Mouse (Mus musculus) cerebellum, adult 9-11 months (tissue): ENCODE results near the gene Chmp6.

Source experiments
- DNase-seq: peaks from one replicate; pipeline ENCODE4 v3.0.0; 2022

Chmp6 gene

DNA sequence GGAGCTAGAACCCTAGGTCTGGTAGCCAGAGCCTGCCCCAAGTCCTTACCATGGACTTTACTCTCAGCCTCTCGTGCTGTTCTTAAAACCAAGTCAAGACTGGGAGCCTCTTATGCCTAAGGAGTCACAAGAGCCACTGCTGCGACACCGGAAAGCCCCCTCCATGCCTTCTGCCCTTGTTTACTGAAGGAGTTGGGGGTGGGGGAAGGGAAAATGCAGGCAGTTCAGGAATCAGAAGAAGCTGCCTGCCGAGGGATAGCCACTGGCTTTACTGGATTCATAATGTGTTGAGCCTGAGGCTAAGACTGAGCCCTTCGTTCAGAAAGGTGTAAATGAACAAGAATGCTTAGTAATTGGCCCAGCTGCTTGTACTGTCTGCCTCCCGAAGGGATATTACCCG, 396 bp upstream of the Chmp6 start:
- DNase-seq: no peak

DNA sequence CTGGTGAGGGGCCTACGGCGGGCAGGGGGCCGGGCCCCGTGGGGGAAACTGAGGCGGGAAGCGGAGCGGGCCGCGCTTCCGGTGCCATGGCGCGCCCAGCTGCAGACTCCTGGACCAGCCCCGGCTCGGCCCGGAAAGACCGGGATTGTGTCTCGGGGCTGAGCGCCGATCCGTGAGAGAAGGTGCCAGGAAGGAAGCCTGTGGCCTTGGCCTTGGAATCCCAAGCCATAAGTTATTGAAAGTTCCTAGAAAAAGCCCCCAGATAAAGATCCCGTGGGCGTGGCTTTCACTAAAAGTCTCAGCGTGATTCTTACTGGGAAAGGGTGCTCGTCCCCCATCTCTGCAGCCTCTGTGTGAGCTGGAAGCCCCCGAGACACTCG, 684 bp downstream of the Chmp6 start:
- no peak for DNase-seq

DNA sequence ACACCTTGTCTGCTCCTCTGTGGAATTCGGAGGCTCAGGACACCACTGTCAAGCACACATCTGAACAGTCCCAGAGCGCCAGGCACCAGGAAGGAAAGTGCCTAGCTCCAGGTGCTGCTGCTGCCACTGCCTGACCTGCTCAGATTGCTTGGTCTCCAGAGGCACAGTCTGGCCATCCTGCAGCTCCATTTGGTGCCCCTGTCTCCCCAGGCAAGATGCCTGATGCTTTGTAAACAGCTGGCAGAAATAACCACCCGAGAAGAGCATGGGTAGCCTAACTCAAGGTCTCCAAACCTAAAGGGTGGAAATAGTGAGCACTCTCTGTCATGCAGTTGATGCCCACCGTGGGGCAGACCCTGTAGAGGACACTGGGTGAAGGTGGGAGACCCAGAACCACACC, 1.1 kb downstream of the Chmp6 start:
- no peak for DNase-seq

DNA sequence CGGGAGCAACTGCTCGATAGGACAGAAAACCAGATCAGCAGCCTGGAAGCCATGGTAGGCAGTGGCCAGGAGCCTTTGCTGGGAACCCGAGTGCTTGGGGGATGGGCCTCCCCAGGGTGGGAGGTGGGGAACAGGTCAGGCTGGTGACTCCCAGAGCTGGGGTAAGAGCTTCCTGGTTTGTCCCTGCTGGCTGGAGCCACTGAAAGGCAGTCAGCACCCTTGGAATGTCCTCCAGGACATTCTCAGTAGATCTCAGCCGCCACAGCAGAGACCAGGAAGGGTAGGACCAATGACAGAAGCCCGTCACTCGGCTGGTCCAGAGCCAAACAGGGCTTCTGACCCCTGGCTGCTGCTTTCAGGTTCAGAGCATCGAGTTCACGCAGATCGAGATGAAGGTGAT, 2.4 kb downstream of the Chmp6 start:
- no peak for DNase-seq

DNA sequence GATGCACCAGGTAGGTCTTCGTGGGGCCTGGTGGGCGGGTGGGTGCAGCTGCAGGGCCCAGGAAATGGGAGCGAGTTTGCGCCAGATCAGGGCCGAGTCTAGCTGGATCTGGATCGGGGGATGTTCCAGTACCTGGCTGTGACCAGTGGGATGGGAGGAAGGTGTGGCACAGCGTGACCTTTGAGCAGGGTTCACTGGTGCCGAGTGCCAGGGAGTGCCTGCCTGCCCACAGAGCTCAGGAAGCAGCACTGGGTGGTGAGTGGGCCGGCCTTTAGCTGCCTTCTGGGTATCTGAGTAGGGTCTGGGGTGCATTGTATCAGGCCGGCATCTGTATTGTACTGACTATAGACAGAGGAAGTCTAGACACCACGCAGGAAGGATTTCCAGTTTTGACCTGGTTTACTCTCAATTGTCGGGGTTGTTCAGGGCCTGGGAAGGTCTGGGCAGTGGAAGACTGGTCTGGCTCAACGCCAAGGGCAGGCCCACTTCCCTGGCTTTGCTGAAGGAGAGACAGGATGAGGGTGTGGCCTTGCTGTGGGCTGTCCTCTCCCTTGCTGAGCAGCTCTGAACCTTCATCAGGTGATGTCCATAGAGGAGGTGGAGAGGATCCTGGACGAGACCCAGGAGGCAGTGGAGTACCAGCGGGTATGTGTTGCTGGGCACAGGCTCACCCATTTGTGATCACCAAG, 3.0 kb downstream of the Chmp6 start:
- DNase-seq: no peak

DNA sequence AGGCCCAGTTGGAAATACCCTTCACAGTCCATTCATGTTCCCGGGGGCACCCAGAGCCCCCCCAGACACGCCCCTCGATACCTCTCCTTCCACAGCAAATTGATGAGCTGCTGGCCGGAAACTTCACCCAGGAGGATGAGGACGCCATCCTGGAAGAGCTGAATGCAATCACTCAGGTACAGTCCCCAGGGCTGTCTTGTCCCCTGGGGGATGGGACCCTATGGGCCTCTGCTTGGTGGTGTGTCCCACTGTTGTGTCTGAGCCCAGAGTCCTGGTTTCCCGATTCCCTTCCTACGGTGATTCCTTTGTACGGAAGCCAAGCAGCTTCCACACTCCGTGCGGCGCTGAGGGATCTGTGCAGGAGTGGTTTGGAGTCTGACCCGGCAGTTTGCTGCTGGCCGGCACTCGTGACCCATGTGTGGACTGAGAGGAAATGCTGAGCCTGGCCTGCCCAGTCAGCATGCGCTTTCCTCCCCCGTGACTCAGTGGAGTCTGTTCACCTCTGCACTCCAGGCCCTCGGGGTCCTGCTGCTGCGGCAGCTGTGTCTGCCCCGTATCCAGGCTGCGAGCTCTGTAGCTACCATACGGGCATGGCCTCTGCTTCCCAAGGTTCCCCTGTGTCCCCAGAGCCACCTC, 3.7 kb downstream of the Chmp6 start:
- DNase-seq: no peak

DNA sequence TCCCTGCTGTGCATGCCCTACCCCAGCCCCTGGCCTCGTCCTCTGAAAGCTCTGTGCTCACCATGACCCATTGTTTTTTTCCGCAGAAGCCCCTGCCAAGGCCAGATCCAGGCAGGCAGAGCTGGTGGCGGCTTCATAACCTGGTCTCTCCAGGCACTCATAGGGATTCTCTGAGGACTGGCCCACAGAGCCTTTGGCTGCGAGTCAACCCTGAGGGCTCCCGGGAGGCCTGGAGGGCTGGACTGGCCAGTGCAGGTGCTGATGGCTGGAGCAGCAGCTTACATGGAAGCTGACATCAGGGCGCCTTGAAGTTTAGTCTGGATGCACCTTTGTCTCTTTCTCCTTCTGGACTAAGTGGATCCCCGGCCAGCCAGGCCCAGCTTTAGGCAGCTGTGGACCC, 5.3 kb downstream of the Chmp6 start:
- DNase-seq: no peak

DNA sequence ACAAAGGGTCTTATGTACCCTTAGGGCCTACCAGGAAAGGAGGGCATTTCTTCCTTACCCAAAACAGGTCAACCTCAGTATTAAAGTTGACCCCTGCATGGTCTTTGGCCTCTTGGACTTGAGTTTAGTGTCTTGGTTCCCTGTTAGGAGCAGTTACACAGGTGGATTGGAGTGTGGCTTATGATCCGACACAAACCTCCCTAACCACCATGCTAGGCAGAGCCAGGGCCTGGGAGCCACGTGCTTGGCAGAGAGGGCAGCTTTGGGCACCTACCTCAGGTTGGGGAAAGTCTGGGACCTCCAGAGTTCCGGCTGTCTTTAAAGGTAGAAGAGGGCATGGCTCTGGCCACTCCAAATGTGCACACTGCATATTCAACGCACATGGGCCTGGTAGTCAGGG, 6.2 kb downstream of the Chmp6 start:
- no peak for DNase-seq

DNA sequence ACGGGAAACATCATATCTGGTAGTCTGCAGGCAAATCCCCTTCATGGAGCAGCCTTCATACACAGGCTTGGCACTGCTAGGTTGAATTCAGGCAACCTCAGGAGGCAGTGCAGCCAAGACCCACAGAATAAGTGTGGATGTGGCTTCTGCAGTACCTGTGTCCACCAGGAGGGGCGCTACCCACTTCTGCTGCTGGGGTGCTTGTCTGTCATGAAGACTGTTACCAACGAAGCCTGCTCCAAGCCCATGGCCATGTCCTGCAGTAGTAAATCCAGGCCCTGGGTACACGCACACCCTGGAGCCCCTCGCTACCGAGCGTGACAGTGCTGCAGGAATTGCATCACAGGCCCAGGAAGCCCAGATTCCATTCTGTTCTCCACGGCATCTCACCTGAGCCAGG, 6.7 kb downstream of the Chmp6 start:
- no peak for DNase-seq

DNA sequence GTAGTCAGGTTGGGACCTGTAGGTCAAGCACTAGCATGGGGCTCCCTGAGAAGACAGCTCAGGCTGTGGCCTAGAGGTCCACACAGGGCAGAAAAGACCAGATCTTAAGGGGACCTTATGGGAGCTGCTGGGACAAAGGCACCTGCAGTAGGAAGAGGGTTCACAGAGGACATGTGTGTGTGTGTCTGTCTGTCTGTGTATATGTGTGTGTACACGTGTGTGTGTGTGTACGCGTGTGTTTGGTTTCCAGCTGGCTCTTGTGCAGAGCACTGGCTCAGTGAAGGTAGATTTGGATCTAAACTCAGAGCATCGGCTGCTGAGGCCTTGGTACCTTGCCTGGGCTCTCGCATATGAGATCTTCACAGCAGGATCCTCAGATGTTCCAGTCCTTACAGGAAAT, 7.4 kb downstream of the Chmp6 start:
- no peak for DNase-seq

DNA sequence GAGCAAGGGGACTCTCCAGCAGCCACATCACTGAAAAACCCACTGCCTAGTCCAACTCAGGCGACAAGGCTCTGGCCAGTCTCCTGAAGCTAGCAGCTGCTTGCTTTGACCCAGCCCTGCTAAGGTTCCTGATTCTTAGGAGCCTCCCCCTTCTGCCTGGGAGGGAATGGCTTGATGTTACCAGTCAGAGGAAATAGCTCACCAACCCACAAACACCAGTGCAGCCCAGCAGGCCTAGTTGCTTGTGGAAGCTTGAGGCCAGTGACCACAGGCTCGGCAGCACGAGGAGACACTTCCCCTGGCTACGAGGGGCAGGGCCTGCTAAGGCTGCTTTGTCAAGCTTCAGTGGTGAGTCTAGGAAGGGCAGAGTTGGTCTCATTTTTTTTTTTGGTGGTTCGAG, 11.9 kb downstream of the Chmp6 start:
- no peak for DNase-seq

DNA sequence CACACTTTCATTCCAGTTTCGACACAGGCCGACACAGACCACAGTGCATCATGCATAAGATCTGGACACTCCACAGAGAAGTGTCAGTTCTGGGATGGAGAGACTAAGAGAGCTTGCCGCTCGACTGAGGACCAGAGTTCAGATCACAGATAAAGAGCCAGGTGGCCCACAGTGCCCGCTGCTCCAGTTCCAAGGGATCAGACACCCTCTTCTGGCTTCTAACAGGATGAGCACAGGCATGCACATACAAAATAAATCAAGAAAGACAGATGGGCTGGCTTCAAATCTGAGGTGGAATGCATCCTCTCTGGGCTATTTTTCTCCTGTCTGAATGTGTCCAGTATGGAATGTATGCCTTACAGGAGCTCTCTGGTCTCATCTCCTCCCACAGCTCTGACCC, 13.5 kb downstream of the Chmp6 start:
- DNase-seq: no peak

DNA sequence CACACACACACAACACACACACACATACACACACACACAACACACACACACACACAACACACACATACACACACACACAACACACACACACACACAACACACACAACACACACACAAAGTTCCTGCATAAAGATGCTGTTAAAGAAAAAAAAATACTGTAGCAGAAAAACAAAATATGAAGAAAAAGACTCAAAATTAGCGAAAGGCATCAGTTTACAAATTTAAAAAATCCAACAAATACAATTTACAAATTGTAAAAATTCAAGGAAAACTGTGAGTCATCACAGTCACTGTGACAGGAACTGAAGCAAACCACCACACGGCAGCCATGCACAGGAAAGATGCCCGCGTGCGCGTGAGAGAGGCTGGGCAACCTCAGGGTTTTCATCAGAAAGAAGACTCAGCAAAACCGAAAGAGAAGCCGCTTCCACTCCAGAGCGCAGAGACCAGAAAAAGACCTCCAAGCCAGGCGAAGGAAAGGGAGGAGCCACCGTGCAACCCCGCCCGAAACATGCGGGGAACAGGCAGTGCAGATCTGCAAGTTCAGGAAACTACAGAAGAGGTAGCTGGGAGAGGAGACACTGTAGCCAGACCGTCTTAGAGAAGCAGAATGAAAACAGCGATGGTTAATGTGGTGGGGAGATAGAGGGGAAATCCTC, 14.9 kb downstream of the Chmp6 start:
- DNase-seq: no peak

DNA sequence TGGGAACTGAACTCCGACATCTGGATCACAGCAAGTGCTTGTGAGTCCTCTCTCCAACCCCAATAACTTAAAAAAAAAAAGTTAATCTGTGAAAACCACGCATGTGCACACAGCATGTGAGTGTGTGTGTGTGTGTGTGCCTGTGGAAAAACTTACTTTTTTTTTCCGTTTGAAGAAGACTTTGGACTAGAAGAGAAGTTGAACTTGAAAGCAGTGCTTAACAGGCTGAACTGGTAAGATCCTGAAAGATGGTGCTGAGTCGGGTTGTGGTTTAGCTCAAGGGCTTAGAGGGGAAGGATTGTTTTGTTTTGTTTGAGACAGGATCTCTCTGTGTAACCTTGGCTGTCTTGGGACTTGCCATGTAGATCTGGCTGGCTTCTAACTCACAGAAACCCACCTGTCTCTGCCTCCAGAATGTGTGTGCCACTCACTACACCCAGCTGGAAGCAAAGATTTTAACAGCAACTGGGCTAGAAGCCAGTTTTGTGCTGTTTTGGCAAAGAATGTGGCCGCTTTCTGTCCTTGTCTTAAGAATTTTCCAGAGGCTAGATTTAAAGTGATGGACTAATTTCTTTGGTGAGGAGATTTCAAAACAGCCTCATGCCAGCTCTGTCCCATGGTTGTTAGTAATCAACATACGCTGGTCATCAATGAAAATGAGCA, 16.5 kb downstream of the Chmp6 start:
- DNase-seq: no peak

DNA sequence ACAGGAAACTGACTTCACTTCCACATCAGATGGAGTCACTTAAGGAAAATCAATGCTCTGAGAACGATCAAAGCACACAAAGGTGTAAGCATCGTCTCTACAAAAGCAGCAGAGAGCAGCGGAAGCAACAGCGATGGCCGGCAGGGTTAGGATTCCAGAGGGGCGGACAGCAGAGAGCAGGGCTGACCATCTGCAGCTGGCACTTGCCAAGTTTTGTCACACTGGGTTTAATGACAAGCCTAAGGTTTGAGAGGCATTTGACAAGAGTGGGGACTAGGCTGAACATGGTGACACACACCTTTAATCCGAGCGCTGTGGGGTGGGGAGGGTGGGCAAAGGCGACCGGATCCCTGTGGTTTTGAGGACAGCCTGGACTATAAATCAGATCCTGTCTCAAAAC, 18.6 kb downstream of the Chmp6 start:
- DNase-seq: no peak

DNA sequence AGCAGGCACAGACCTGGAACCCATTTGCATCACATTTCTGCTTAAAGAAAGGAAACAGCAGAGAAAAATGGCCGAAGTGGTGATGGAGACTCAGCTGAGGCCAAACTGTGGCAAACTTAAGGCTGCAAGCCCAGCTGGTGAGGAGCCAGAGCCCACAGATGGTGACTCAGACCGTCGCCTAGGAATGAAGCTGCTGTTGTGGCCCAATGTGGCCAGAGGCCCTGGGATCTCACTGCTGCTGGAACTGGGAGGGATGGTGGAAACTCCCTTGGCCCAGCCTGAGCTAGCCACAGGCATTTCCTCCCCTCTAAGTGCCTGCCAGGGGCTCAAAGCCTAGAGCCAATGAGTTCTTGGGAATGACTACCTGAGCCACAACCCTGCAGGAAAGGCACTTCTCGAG, 19.9 kb downstream of the Chmp6 start:
- no peak for DNase-seq

DNA sequence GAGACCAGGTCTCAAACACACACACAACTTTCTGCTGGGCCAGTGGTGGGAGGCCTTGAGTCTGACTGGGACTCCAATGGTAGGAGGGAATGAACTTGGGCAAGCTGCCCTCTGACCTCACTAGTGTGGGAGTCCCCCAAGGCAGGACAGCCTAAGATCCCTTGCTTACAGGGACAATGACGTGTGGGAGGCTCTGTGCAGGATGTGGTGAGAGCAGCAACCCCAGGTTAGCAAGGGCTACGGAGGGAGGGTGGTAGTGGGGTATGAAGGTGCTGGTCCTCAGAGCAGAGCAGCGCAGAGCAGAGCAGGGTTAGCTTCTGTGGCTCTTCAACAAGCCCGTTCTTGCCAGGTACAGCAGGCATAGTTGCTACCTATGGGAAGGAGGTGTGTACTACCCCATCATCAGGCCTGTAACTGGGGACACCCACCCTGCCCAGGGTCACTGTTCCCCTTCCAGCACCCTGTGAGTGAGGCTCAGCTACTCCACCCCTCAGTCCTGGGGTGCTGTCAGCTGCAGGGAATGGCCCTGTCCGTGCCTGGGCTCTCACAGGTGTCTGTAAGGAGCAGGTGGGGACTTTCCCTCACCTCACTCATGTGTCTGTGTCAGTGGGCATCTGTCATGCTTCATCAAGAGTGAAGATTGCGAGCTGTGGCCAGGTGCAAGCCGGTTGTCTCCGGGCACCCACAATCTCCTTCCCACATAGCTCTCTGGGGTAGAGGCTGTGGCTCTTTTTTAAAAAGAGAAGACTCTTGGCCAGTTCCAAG, 20.8 kb downstream of the Chmp6 start:
- no peak for DNase-seq

DNA sequence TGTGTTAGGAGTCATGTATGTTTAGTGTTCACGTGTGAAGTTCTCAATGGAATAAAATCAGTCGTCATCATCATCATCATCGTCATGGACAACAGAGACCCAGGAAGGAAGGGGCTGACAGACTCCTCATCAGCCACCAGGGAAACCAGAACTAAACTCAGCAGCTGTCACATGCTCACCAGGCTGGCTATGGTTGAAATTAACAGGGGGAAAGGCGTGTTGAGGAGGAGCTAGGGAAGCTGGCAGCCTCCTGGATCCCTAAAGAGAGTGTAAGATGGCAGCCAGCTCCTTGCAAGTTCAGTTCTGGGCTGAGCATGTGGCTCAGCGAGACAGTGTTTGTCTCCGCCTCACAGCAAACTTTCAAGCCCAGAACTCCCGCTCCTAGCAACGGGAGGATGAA, 21.5 kb downstream of the Chmp6 start:
- no peak for DNase-seq

DNA sequence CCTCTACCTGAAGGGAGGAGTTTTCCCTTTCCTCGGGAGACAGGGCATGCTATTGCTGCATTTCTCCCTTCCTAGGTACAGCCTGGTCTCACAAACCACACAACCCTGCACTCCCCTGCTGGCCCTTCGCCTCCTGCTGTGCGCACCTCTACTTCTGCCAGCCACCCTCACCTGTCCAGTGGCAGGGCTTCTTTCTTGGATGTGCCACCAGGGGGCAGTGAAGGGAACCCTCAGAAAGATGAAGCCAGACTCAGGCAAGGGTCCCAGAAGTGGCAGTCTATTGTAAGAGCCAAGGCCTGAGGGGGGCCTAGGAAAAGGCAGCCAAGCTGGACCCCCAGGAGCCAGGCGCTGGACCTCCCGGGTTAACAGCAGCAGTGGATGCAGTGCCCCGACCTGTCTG, 22.2 kb downstream of the Chmp6 start:
- peak; percentile 70 for DNase-seq

DNA sequence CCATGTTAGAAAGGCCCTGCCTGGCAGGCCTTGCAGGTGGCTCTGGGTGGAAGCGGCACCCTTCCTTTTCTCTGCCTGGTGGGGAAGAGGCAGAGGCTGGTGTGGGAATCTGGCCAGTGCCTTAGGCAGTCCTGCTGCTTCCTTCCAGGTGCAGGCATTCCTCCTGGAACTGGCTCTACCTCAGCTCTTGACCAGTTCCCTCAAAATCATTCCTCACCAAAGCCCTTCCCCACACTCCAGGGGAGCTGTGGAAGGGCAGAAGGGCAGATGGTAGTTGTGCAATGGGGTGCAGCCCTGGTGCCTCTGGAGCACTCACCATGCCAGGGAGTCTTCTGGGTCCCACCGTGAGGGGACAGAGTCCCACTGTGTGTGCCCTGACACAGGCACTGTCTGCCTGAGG, 23.2 kb downstream of the Chmp6 start:
- no peak for DNase-seq

DNA sequence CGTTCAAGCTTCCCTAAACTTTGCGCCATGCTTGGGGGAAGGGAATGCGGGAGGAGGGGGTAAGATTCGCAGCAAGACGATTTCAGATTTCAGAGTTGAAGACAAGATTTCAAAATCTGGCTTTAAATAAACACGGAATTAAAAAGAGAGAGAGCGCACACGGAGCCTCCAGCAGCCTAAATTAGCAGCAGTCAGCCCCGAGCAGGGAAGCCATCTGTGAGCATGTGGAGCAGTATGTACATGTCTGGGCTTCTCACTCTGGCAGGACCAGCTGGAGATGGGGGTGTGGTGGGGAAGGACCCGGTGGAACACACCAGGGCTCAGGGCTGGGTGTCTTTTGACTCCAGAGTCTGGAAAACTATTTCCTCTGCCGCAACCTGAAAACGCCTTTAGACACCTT, 24.0 kb downstream of the Chmp6 start:
- no peak for DNase-seq

DNA sequence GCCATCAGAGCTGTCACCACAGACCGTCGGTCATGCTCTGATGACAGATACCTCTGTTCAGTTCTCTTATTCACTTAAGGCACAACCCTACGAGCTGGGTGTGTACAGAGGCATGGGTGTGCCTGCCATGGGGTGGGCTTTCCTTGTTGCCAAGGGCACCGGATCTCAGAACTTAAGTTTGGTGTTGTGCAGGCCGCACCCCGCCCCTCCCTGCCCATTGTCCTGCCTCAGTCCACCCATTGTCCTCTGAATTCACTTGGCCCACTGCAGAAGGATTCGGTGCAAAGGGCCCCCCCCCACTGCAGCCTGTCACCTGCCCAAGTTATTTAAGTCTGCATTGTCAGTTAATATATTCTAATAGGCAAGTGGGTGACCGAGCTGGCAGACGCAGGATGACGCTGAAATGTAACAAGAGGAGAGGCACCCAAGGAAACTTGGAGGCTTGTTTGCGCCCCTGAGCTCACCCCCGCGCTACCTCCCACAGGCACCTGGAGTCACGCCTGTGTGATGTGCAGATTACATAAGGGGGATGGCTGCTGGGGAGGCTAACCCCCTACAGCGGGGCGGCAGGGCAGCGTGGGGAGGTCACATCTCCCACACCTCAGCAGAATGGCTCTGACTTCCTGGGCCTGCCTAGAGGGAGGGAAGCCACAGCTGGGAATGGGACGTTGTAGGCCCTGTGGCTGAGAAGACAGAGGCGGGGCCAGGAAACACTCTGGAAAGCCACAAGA, 24.7 kb downstream of the Chmp6 start:
- peak; percentile 36 for DNase-seq
